Mouse (Mus musculus): ENCODE data around the gene Ptges3.

Ptges3 gene

GRCm38 (mm10) chr10:128092506-128093495, 34.0 kb downstream of the Ptges3 start:
- peak; percentile 56 for DNase-seq (ENCODE audit: low read depth, low spot score)

- DNase-seq (ENCODE audit: low read depth, low spot score): peak; percentile 63
Measured at GRCm38 (mm10) chr10:128093496-128094294, 34.9 kb downstream of the Ptges3 start.

DNA sequence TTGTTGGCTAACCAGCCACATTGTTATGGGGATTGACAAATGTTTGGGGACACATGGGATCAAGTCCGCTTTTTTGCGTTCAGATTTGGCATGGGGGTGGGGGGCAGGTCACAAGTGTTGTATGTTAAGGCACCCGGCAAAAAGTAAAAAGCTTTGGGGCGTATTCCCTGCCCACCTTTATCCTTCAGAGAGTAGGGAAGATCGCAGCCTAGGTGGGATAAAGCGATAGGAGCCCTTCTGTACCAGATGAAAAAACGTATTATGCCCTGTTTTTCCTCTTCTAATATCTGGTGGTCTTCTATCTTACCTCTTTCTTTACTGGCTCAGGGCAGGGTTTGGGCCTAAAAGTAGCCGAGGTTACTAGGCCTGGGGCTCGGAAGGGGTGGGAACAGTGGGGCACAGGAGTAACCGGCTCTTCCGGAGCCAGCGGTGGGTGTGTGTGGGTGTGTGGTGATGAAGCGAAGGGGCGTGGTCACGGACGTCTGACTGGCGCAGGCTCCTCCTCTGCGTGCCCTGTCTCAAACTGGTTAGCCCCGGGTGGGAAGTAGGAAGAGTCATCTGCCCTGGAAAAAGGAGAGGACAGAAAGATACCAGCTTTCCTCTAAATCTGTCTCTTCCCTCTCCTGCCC, 35.7 kb downstream of the Ptges3 start:
- DNase-seq (ENCODE audit: low read depth, low spot score): peak; percentile 87

DNA sequence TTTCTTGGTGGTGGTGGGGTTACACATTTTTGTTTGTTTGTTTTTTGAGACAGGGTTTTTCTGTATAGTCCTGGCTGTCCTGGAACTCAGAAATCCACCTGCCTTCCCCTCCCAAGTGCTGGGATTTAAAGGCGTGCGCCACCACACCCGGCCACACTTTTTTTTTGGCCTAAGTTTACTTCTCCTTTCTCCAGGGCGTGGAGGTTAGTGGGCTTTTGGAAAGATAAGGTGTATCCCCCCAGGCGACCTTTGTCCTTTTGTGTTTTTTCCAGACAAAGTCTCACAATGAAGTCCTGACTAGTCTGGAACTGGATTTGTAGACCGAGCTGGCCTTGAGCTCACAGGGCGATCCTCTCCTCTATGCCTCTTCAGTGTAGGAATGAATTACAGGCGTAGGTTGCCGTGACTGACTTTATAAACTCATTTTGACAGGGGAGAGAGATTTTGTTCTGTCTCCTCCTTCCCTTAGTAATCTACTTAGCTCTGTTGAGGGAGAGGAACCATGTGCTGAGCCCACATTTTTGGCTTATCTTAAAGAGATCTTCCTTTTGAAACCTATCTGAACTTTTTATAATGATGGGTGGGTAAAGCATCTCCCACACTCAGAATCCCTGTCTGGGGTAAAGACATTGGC, 36.4 kb downstream of the Ptges3 start:
- DNase-seq (ENCODE audit: low read depth, low spot score): no peak

DNA sequence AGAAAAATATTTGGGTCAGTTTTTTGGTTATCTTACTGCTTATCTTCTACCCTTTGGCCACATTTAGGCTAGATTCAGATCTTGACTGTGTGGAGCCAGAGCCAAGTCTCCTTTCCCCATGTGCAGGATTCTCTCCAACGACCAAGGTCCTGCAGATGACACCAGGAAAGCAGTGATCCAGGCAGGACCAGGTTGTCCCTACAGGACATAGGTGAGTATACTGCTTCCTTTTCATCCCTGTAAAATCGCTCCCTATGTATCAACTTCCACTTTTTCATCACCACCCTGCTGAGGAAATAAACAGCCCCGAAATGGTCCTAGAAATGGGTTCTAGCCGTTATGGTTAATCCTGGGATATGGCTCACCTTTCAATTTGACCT, 37.5 kb downstream of the Ptges3 start:
- DNase-seq (ENCODE audit: low read depth, low spot score): no peak

GRCm38 (mm10) chr10:128096693-128097586, 38.2 kb downstream of the Ptges3 start:
- peak; percentile 78 for DNase-seq (ENCODE audit: low read depth, low spot score)

GRCm38 (mm10) chr10:128097587-128097971, 38.8 kb downstream of the Ptges3 start:
- DNase-seq (ENCODE audit: low read depth, low spot score): no peak

- DNase-seq (ENCODE audit: low read depth, low spot score): no peak
Measured at GRCm38 (mm10) chr10:128110103-128110761, 51.5 kb downstream of the Ptges3 start.

DNA sequence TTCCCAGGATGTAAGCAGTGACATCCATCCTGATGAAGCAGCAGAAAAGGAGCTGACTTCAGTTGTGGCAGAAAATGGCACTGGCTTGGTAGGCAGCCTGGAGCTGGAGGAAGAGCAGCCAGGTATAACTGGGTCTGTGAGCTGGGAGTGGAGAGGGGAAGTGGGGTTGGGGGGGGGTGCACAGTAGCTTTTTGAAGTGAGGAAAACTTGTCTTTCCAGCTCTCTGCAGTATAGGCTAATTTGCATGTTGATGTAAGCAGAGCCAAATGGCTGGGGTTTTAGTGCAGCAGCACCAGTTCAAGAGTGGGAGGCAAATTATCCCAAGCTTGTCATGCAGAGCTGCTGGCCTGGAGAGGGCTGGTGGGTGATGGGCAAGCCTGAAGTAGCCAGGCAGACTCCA, 52.5 kb downstream of the Ptges3 start:
- no peak for DNase-seq (ENCODE audit: low read depth, low spot score)

DNA sequence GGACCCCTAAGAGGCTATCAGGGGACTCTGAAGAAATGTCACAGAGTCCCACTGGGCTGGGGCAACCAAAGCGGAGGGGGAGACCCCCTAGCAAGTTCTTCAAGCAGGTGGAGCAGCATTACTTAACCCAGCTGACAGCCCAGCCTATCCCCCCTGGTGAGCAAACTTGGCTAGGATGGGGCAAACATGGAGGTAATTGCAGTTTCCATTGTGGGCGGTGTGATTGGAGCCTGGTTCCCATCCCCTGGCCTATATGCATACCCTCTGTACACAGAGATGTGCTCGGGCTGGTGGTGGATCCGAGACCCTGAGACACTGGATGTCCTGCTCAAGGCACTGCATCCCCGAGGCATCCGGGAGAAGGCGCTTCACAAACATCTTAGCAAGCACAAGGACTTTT, 65.1 kb downstream of the Ptges3 start:
- no peak for DNase-seq (ENCODE audit: low read depth, low spot score)

DNA sequence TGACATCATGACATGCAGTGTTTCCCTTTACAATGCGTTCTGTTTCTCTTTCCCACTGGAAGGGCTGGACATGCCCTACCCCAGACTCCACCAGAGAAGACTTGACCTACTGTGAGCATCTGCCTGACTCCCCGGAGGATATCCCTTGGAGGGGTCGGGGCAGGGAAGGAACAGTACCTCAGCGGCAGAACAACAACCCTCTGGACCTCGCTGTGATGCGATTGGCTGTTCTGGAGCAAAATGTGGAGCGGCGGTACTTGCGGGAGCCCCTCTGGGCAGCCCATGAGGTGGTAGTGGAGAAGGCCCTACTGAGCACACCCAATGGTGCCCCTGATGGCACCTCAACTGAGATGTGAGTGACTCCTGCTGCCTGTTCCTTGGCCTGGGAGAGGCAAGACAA, 66.1 kb downstream of the Ptges3 start:
- DNase-seq (ENCODE audit: low read depth, low spot score): no peak

GRCm38 (mm10) chr10:128125951-128126350, 67.2 kb downstream of the Ptges3 start:
- DNase-seq (ENCODE audit: low read depth, low spot score): no peak
